Mouse (Mus musculus) kidney, adult 2 months (tissue): Measurements from ENCODE around the gene Fam217b. TPM values are rescaled to one million over a fixed set of nuclear protein-coding genes. Genes with fewer than 3 reads are reported as not detected.

ENCODE experiments used
- DNase-seq: peaks from one replicate; pipeline ENCODE4 v3.0.0; 2021
- H3K27ac ChIP-seq: fragments of 200-500 bp; 2 replicates; pipeline ENCODE4 v1.5.1; 2012; ENCODE audit warnings: low read depth, low read length, control low read depth, inconsistent platforms; ENCODE audit not compliant: insufficient read depth
- H3K27me3 ChIP-seq: fragments of 200-500 bp; replicated peaks from 2 replicates; pipeline ENCODE4 v1.6.1; 2012; ENCODE audit warnings: mild to moderate bottlenecking, moderate library complexity, low read length, inconsistent platforms; ENCODE audit not compliant: control insufficient read depth, insufficient read depth
- H3K36me3 ChIP-seq: fragments of 200-500 bp; 2 replicates; pipeline ENCODE4 v1.6.1; 2012; ENCODE audit warnings: mild to moderate bottlenecking, moderate library complexity, low read length, inconsistent platforms; ENCODE audit not compliant: control insufficient read depth, insufficient read depth
- H3K4me1 ChIP-seq: fragments of 200-500 bp; 2 replicates; pipeline ENCODE4 v1.6.1; 2011; ENCODE audit warnings: low read length; ENCODE audit not compliant: control insufficient read depth, insufficient read depth
- H3K4me3 ChIP-seq: fragments of 200-500 bp; 2 replicates; pipeline ENCODE4 v1.5.1; 2011; ENCODE audit warnings: mild to moderate bottlenecking, low read depth, low read length, control low read depth; ENCODE audit not compliant: insufficient read depth
- CTCF ChIP-seq: fragments of 200-500 bp; conservative IDR thresholded peaks from 2 replicates; pipeline ENCODE4 v1.5.1; 2011; ENCODE audit warnings: low read depth, mild to moderate bottlenecking, control low read depth, low read length, moderate library complexity, mixed read lengths; ENCODE audit not compliant: insufficient read depth, insufficient read length
- POLR2A ChIP-seq: fragments of 200-500 bp; IDR thresholded peaks from one replicate; pipeline ENCODE4 v1.6.1; 2011; ENCODE audit warnings: low read depth, low read length, control low read depth
- WGBS: fragments of 180-500 bp; shearing (Covaris S2); methylation state at CpG from one replicate; pipeline ENCODE4 v1.1.7; 2018; 5-methylcytosine and 5-hydroxymethylcytosine counted together
- polyA plus RNA-seq: library from polyadenylated mRNA; depleted of rRNA; stranded (reverse); fragments of >200 nt; gene quantifications from 2 replicates; pipeline ENCODE4 v1.2.3, GENCODE M21; 2012; rRNA removed

Fam217b gene
- polyA plus RNA-seq, 1 experiment: 1.8 TPM

DNA sequence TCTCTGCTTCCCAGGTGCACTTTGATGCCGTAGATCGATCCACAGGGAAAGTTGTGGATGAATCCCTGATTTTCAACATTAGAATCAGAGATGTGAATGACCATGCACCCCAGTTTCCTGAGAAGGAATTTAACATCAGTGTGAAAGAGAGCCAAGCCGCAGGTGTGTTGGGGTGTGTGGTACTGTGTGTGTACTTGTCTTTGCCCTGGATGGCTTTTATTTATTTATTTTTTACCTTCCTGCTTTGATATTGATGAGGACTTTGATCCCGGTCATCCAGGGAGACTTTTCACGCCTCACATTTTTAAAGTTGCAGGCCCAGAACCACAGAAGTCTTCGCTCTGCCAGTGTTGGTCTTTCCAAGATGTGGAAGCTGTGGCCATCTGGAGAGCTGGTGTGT lies 43.1 kb downstream of the Fam217b start:
- no peaks in the 10 kb centered on the region for H3K36me3 ChIP-seq
- H3K27me3 ChIP-seq: no peaks in the 10 kb centered on the region
- no peak for TF ChIP-seq CTCF
- DNase-seq: no peak
- H3K4me3 ChIP-seq: no peak overlapping the region
- WGBS: 92% methylated on average over 6 of the region's 6 CpGs
- H3K4me1 ChIP-seq: no peaks in the 10 kb centered on the region
- no peak overlapping the region for H3K27ac ChIP-seq

DNA sequence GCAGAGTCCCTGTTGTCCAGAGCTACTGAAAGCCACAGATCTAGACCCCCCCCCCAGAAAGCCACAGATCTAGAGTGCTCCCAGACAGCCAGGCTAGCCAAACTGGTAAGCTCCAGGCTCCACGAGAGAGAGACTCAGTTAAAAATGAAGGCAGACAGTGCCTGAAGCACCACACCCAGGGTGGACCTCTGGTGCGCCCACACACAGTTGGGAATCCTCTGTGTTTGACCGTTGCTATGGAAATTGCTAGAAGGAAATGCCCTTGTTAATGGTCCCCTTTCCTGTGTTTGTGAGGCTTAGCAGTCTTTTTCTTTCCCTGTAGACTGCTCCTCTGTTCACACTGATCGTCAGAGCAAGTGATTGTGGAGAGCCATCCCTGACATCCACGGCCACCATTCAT lies 46.0 kb downstream of the Fam217b start:
- Histone ChIP-seq H3K36me3 (no peaks in the 10 kb centered on the region), H3K27ac (no peak overlapping the region), H3K4me3 (no peak overlapping the region), H3K4me1 (no peaks in the 10 kb centered on the region), H3K27me3 (no peaks in the 10 kb centered on the region)
- no peak for DNase-seq
- TF ChIP-seq CTCF (no peak), POLR2A (no peak)
- 51% methylated on average over 5 of the region's 5 CpGs for WGBS

DNA sequence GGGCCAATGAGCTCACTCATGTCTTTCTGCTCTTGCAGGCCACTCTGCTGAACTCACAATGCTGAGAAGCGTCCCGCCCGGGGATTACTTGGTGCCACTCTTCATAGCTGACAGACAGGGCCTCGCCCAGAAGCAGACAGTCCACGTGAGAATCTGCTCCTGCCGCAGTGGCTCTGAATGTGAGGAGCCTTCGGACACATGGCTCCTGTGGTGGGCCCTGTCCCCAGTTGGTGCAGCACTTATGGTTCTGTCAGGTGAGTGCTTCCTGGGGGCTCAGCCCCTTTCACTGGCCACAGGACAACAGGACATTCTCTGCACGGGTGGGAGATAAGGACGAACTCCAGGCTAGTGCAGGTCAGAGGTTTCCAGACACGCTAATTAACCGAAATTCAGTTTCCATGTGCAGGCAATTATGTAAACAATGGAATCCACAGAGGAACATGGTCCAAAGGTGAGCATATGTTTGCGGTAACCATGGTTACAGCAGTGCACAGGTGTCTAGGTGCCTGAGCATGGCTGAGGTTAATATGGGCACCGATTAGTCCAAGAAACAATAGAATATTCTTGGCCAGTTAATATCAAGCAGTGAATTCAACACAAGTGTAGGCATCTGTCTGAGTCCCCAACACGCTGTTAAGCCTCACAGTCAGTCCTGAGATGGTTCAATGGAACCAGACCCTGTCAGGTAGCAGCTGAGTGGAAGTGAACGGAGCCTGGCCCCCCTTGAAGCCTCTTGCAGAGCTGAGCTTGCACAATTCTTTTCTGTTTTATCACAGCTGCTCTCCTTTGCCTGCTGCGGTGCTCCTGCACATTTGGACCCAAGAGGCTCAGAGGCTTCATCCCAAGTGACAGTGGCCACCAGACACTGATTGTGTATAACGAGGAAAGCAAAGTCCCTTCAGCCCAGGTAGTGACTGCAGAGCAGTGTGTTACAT lies 57.5 kb downstream of the Fam217b start:
- WGBS: 70% methylated on average over 17 of the region's 17 CpGs
- Histone ChIP-seq H3K4me3 (no peak overlapping the region), H3K27ac (no peak overlapping the region), H3K27me3 (no peaks in the 10 kb centered on the region), H3K36me3 (no peaks in the 10 kb centered on the region), H3K4me1 (no peaks in the 10 kb centered on the region)
- no peak for TF ChIP-seq CTCF
- no peak for TF ChIP-seq POLR2A
- no peak for DNase-seq

DNA sequence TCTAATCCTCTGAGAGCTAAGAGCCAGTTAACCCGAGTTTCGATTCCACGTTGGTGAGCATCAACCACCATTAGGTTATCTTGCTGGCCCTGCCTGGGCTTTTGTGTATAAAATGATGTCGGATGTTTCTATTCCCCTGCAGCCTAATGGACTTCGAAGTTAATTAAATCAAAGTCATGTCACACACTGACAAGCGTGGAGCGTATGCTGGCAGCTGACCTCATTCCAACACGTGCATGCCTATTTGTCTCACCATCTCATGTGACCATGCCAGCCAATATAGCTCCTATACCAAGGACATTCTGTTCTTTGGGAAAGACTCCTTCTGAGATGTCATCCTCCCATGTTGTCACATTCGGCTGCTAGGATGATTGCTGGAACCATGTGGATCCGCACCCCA lies 59.6 kb downstream of the Fam217b start:
- 84% methylated on average over 10 of the region's 10 CpGs for WGBS
- no peaks in the 10 kb centered on the region for H3K27me3 ChIP-seq
- no peaks in the 10 kb centered on the region for H3K36me3 ChIP-seq

More for the DNA sequence above, 59.6 kb downstream of the Fam217b start:
- TF ChIP-seq CTCF: no peak
- TF ChIP-seq POLR2A: no peak
- H3K27ac ChIP-seq: no peak overlapping the region
- H3K4me3 ChIP-seq: no peak overlapping the region
- DNase-seq: no peak
- H3K4me1 ChIP-seq: no peaks in the 10 kb centered on the region

Other genes starting within 250 kb of the Fam217b start
- 0.01 TPM in 1 of 2 replicates, not detected in the other for gene Sycp2, start 6.8 kb upstream of the Fam217b start, polyA plus RNA-seq
- 1.5 and 2.4 TPM in 2 replicates for gene Ppp1r3d, start 52 bp upstream of the Fam217b start, polyA plus RNA-seq
- gene Cdh26, start 16.0 kb downstream of the Fam217b start, polyA plus RNA-seq: 0.08 and 0.12 TPM in 2 replicates